12 mouse cellular contexts compared by ENCODE assay signal in the genomic region with DNA sequence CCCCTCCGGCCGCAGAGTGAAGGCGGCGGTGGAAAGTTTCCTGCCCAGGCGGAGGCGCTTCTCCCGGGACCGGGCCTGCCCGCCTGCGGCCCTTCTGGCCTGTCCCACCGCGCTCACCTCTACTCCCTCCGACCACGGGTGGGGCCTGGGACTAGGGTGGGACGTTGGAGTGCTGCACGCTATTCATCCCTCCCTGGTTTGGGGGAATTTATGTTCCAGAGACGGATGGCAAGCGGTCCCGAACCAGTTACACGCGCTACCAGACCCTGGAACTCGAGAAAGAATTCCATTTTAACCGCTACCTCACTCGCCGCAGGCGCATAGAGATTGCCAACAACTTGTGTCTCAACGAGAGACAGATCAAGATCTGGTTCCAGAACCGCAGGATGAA. TPM values are rescaled to one million over a fixed set of nuclear protein-coding genes. Genes with fewer than 3 reads are reported as not detected.
DNase-seq lines count a peak whose midpoint lies in the region; ATAC-seq and TF ChIP-seq lines count a peak whose summit lies in the region.
"Had no signal": no experiment of that assay in that cellular context is flagged by ENCODE, and none has a peak within 500 bp of the region (broad histone marks: within the 10 kb centered on the region; RNA-seq: fewer than 3 reads in every experiment).

No protein-coding gene starts in this region.

- H3K4me3 ChIP-seq in heart, embryonic 13.5 days, result peak overlapping the region; percentile 36
- H3K4me3 ChIP-seq in ES-E14 (ENCODE audit: insufficient read depth in 1 of 2, low read depth in 1 of 2, low read length in 2 of 2, poor library complexity in 1 of 2, severe bottlenecking in 1 of 2), result peak overlapping the region; percentile 6 to 29; a peak in 3 of 4 replicates
- H3K4me3 ChIP-seq in embryonic facial prominence, embryonic 15.5 days (replicated peaks), result peak overlapping the region; percentile 30
- H3K4me3 ChIP-seq in limb, embryonic 14.5 days (replicated peaks; ENCODE audit: low read length), result peak overlapping the region; percentile 31
- H3K4me3 ChIP-seq: myocyte had no signal

- 1% methylated on average over 23 of the region's 28 CpGs for WGBS in heart, embryonic 13.5 days
- 4% methylated on average over 22 of the region's 28 CpGs for WGBS in embryonic facial prominence, embryonic 15.5 days
- 4% methylated on average over 18 of the region's 28 CpGs for WGBS in limb, embryonic 14.5 days

- H3K9me3 ChIP-seq in heart, embryonic 13.5 days, result no peaks in the 10 kb centered on the region
- H3K9me3 ChIP-seq in ES-E14 (ENCODE audit: control insufficient read depth, insufficient read depth, low read depth, low read length), result no peaks in the 10 kb centered on the region
- no peaks in the 10 kb centered on the region for H3K9me3 ChIP-seq in embryonic facial prominence, embryonic 15.5 days (replicated peaks)
- no peaks in the 10 kb centered on the region for H3K9me3 ChIP-seq in limb, embryonic 14.5 days (ENCODE audit: control insufficient read depth, low read length)

- ATAC-seq in heart, embryonic 13.5 days (ENCODE audit: extremely low read depth, insufficient number of reproducible peaks, low FRiP score, low TSS enrichment), result no peak
- no peak for ATAC-seq in embryonic facial prominence, embryonic 15.5 days (ENCODE audit: insufficient number of reproducible peaks, low FRiP score, low TSS enrichment, low read depth)
- ATAC-seq in limb, embryonic 14.5 days (ENCODE audit: low FRiP score, low read depth), result no peak

- H3K27ac ChIP-seq in heart, embryonic 13.5 days (replicated peaks), result no peak overlapping the region
- no peak overlapping the region for H3K27ac ChIP-seq in ES-E14 (ENCODE audit: insufficient read depth, low read depth, low read length, poor library complexity, severe bottlenecking)
- no peak overlapping the region for H3K27ac ChIP-seq in embryonic facial prominence, embryonic 15.5 days (replicated peaks)
- H3K27ac ChIP-seq in limb, embryonic 14.5 days (replicated peaks; ENCODE audit: low read depth, low read length), result no peak overlapping the region

- H3K9ac ChIP-seq in heart, embryonic 13.5 days, result no peak overlapping the region
- no peak overlapping the region for H3K9ac ChIP-seq in ES-E14 (ENCODE audit: insufficient read depth, low read depth, low read length, poor library complexity, severe bottlenecking)
- no peak overlapping the region for H3K9ac ChIP-seq in embryonic facial prominence, embryonic 15.5 days
- H3K9ac ChIP-seq in limb, embryonic 14.5 days (ENCODE audit: low read depth, low read length, severe bottlenecking), result peak overlapping the region; percentile 6; the same call in 1 of the 2 replicates

- H3K36me3 ChIP-seq in heart, embryonic 13.5 days, result no peaks in the 10 kb centered on the region
- H3K36me3 ChIP-seq in ES-E14 (ENCODE audit: control insufficient read depth, insufficient read depth, low read length, poor library complexity, severe bottlenecking), result no peaks in the 10 kb centered on the region
- no peaks in the 10 kb centered on the region for H3K36me3 ChIP-seq in embryonic facial prominence, embryonic 15.5 days
- H3K36me3 ChIP-seq in limb, embryonic 14.5 days (ENCODE audit: control insufficient read depth, insufficient read depth, low read length), result no peaks in the 10 kb centered on the region

- no peak for TF ChIP-seq POLR2A in limb, embryonic 14.5 days (IDR thresholded peaks at IDR 0.05; ENCODE audit: borderline replicate concordance, extremely low read depth, insufficient read depth, insufficient read length)

- intact Hi-C loops in heart, postnatal 36 days (cut with DNase I), result no loop called here
- intact Hi-C loops in gastrocnemius, postnatal 36 days (cut with DNase I), result no loop called here

- no peak for DNase-seq in heart, postnatal 36 days
- DNase-seq in ES-E14 (ENCODE audit: low read depth, low spot score), result no peak
- DNase-seq in limb, embryonic 14.5 days (ENCODE audit: low spot score), result no peak
- DNase-seq in embryo, embryonic 10.5 days (ENCODE audit: low spot score), result no peak
- DNase-seq in gastrocnemius, postnatal 10 days, result no peak
- no peak for DNase-seq in gastrocnemius, postnatal 36 days
- DNase-seq: cerebellum, adult 9-11 months had no signal

- peak overlapping the region; percentile 55 for H3K4me2 ChIP-seq in heart, embryonic 13.5 days
- H3K4me2 ChIP-seq in embryonic facial prominence, embryonic 15.5 days (replicated peaks), result peak overlapping the region; percentile 42
- peak overlapping the region; percentile 50 for H3K4me2 ChIP-seq in limb, embryonic 14.5 days (replicated peaks; ENCODE audit: low read depth, low read length, severe bottlenecking)

- in situ Hi-C loops in ES-E14 (cut with MboI; ENCODE audit: low sequenced_read_pairs in 2 of 2, unreplicated experiment in 2 of 2), result loop anchor here in 1 of 2 experiments (10.0 kb wide), 1 partner anchor 160 kb away; no protein-coding TSS in a partner anchor

- H3K27me3 ChIP-seq in heart, embryonic 13.5 days (replicated peaks), result peaks cover 98% of the 10 kb centered on the region
- H3K27me3 ChIP-seq in embryonic facial prominence, embryonic 15.5 days, result peaks cover 98% of the 10 kb centered on the region
- peaks cover 97% of the 10 kb centered on the region for H3K27me3 ChIP-seq in limb, embryonic 14.5 days (ENCODE audit: control insufficient read depth, insufficient read depth, low read length)
- H3K27me3 ChIP-seq: Patski had no signal

- peaks cover 16% of the 10 kb centered on the region for H3K4me1 ChIP-seq in heart, embryonic 13.5 days
- peaks cover 0 to 3% of the 10 kb centered on the region in 2 experiments; a peak in 1 of 4 replicates for H3K4me1 ChIP-seq in ES-E14 (ENCODE audit: control insufficient read depth in 2 of 2, insufficient read depth in 2 of 2, low read length in 2 of 2, poor library complexity in 1 of 2)
- H3K4me1 ChIP-seq in embryonic facial prominence, embryonic 15.5 days, result peaks cover 17% of the 10 kb centered on the region
- peaks cover 14% of the 10 kb centered on the region; the same call in 1 of the 2 replicates for H3K4me1 ChIP-seq in limb, embryonic 14.5 days (ENCODE audit: control insufficient read depth, insufficient read depth, low read length)

TF ChIP-seq in ES-E14, 5 proteins besides CTCF, POLR2A, EP300 and RAD21:
- TF ChIP-seq ZC3H11A (IDR thresholded peaks at IDR 0.05; ENCODE audit: borderline replicate concordance, low read depth, low read length), result no peak
- no peak for TF ChIP-seq HCFC1 (IDR thresholded peaks at IDR 0.05; ENCODE audit: borderline replicate concordance, insufficient read depth, low read length)
- TF ChIP-seq ZNF384 (IDR thresholded peaks at IDR 0.05; ENCODE audit: low read depth, low read length), result no peak
- no peak for TF ChIP-seq MAFK (IDR thresholded peaks at IDR 0.05; ENCODE audit: insufficient read depth, low read depth, low read length)
- no peak for TF ChIP-seq CHD2 (IDR thresholded peaks at IDR 0.05; ENCODE audit: low read depth, low read length)

RNA-seq across cellular contexts. Expression of gene Hoxc4, which starts 3.7 kb away (rescaled TPM):
- 0.39 and 0.98 TPM in 2 replicates for polyA plus RNA-seq in heart, embryonic 13.5 days (2015; fragmentation: Nextera tagmentation; extraction: Ambion mirVana)
- not detected for total RNA-seq in heart, postnatal 36 days (2021)
- total RNA-seq in ES-E14 (2012; rRNA removed), result 0.31 TPM in 1 of 2 replicates, not detected in the other
- polyA plus RNA-seq in embryonic facial prominence, embryonic 15.5 days (2015; fragmentation: Nextera tagmentation; extraction: Ambion mirVana), result 1.1 TPM in 2 replicates
- polyA plus RNA-seq in limb, embryonic 14.5 days (2012; rRNA removed), result 5.9 and 7.5 TPM in 2 replicates
- polyA plus RNA-seq in limb, embryonic 14.5 days (2014; fragmentation: Nextera tagmentation; extraction: Ambion mirVana), result 1.9 and 3.5 TPM in 2 replicates
- 1 to 10 TPM; 5.3 to 6.3 TPM for total RNA-seq in gastrocnemius, postnatal 10 days (2021)
- 1 to 10 TPM; 4.1 to 4.2 TPM for total RNA-seq in gastrocnemius, postnatal 36 days (2021)
- total RNA-seq: left cerebral cortex, postnatal 25 days had no signal

RNA-seq across cellular contexts. Expression of gene Hoxc6, which starts 16.9 kb away (rescaled TPM):
- 0.22 and 0.25 TPM in 2 replicates for polyA plus RNA-seq in heart, embryonic 13.5 days (2015; fragmentation: Nextera tagmentation; extraction: Ambion mirVana)
- total RNA-seq in heart, postnatal 36 days (2021), result under 1 TPM in 1 of 2 experiments, not detected in 1; 0.25 TPM
- total RNA-seq in ES-E14 (2012; rRNA removed), result 0.32 and 0.58 TPM in 2 replicates
- polyA plus RNA-seq in embryonic facial prominence, embryonic 15.5 days (2015; fragmentation: Nextera tagmentation; extraction: Ambion mirVana), result 0.11 and 0.35 TPM in 2 replicates
- polyA plus RNA-seq in limb, embryonic 14.5 days (2012; rRNA removed), result 8.0 and 10.4 TPM in 2 replicates
- 2.4 and 2.5 TPM in 2 replicates for polyA plus RNA-seq in limb, embryonic 14.5 days (2014; fragmentation: Nextera tagmentation; extraction: Ambion mirVana)
- 10 to 100 TPM in 1 of 2 experiments, 1 to 10 TPM in 1; 5.1 to 10.0 TPM for total RNA-seq in gastrocnemius, postnatal 10 days (2021)
- total RNA-seq in gastrocnemius, postnatal 36 days (2021), result 1 to 10 TPM; 6.8 to 7.0 TPM
- total RNA-seq: left cerebral cortex, postnatal 25 days had no signal

RNA-seq across cellular contexts. Expression of gene Hoxc8, which starts 24.6 kb away (rescaled TPM):
- 0.06 TPM in 1 of 2 replicates, not detected in the other for polyA plus RNA-seq in heart, embryonic 13.5 days (2015; fragmentation: Nextera tagmentation; extraction: Ambion mirVana)
- not detected for total RNA-seq in heart, postnatal 36 days (2021)
- total RNA-seq in ES-E14 (2012; rRNA removed), result 0.22 TPM in 1 of 2 replicates, not detected in the other
- polyA plus RNA-seq in embryonic facial prominence, embryonic 15.5 days (2015; fragmentation: Nextera tagmentation; extraction: Ambion mirVana), result not detected in 2 replicates
- 3.5 and 3.9 TPM in 2 replicates for polyA plus RNA-seq in limb, embryonic 14.5 days (2012; rRNA removed)
- 1.9 TPM in 2 replicates for polyA plus RNA-seq in limb, embryonic 14.5 days (2014; fragmentation: Nextera tagmentation; extraction: Ambion mirVana)
- total RNA-seq in gastrocnemius, postnatal 10 days (2021), result 1 to 10 TPM; 1.8 to 2.8 TPM
- total RNA-seq in gastrocnemius, postnatal 36 days (2021), result 1 to 10 TPM; 1.5 to 2.0 TPM
- total RNA-seq: left cerebral cortex, postnatal 25 days had no signal

RNA-seq across cellular contexts. Expression of gene Hoxc9, which starts 38.8 kb away (rescaled TPM):
- not detected in 2 replicates for polyA plus RNA-seq in heart, embryonic 13.5 days (2015; fragmentation: Nextera tagmentation; extraction: Ambion mirVana)
- not detected for total RNA-seq in heart, postnatal 36 days (2021)
- 0.54 TPM in 1 of 2 replicates, not detected in the other for total RNA-seq in ES-E14 (2012; rRNA removed)
- not detected in 2 replicates for polyA plus RNA-seq in embryonic facial prominence, embryonic 15.5 days (2015; fragmentation: Nextera tagmentation; extraction: Ambion mirVana)
- 2.1 TPM in 2 replicates for polyA plus RNA-seq in limb, embryonic 14.5 days (2012; rRNA removed)
- 1.1 and 1.3 TPM in 2 replicates for polyA plus RNA-seq in limb, embryonic 14.5 days (2014; fragmentation: Nextera tagmentation; extraction: Ambion mirVana)
- 1 to 10 TPM; 6.5 to 8.2 TPM for total RNA-seq in gastrocnemius, postnatal 10 days (2021)
- total RNA-seq in gastrocnemius, postnatal 36 days (2021), result 1 to 10 TPM; 5.0 to 5.5 TPM
- total RNA-seq: left cerebral cortex, postnatal 25 days had no signal

RNA-seq across cellular contexts. Expression of gene Hoxc5, which starts 47.8 kb away (rescaled TPM):
- polyA plus RNA-seq in heart, embryonic 13.5 days (2015; fragmentation: Nextera tagmentation; extraction: Ambion mirVana), result 0.57 and 1.6 TPM in 2 replicates
- total RNA-seq in heart, postnatal 36 days (2021), result not detected
- total RNA-seq in ES-E14 (2012; rRNA removed), result 0.22 TPM in 1 of 2 replicates, not detected in the other
- 2.0 and 2.1 TPM in 2 replicates for polyA plus RNA-seq in embryonic facial prominence, embryonic 15.5 days (2015; fragmentation: Nextera tagmentation; extraction: Ambion mirVana)
- polyA plus RNA-seq in limb, embryonic 14.5 days (2012; rRNA removed), result 7.6 and 9.0 TPM in 2 replicates
- 2.6 and 3.5 TPM in 2 replicates for polyA plus RNA-seq in limb, embryonic 14.5 days (2014; fragmentation: Nextera tagmentation; extraction: Ambion mirVana)
- 1 to 10 TPM; 2.1 to 3.6 TPM for total RNA-seq in gastrocnemius, postnatal 10 days (2021)
- 1 to 10 TPM; 1.9 to 2.3 TPM for total RNA-seq in gastrocnemius, postnatal 36 days (2021)
- total RNA-seq: left cerebral cortex, postnatal 25 days had no signal
